Mouse (Mus musculus): ENCODE measurements around the gene Klhl21.

Klhl21 gene

GRCm38 (mm10) chr4:152008622-152009075 lies at the start of gene Klhl21:
TSS of gene Klhl21 (plus strand) at chr4:152008803.
- DNase-seq: peak; percentile 95 to 97

- peak in 1 of 2 experiments; percentile 30 for DNase-seq
These were observed 48.6 kb upstream of the Klhl21 start for GRCm38 (mm10) chr4:151959849-151960512.

GRCm38 (mm10) chr4:151960513-151960854 lies 48.1 kb upstream of the Klhl21 start:
- DNase-seq: no peak

DNA sequence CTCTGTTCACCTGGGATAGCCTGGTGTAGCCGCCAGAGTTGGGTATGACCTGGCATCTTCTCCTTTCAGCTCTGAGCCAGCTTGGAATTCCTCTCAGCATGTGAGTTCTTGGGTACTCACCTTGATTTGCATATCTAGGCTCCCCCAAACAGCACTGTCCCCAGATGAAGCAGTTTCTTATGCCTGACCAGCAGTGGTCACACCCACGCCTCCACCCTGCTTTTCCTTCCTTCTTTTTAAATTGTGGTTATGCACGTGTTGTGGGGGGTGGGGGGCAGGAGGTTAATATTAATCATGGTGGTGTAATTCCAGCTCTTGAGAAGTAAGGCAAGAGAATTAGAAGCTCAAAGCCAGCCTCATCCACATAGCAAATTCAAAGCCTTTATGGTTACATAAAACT lies 45.8 kb upstream of the Klhl21 start:
- DNase-seq: peak in 1 of 2 experiments; percentile 31

- DNase-seq: peak in 1 of 2 experiments; percentile 35
These were observed 40.2 kb upstream of the Klhl21 start for GRCm38 (mm10) chr4:151968204-151968921.

GRCm38 (mm10) chr4:151972221-151972967 lies 36.2 kb upstream of the Klhl21 start:
- DNase-seq: peak in 1 of 2 experiments; percentile 37

DNA sequence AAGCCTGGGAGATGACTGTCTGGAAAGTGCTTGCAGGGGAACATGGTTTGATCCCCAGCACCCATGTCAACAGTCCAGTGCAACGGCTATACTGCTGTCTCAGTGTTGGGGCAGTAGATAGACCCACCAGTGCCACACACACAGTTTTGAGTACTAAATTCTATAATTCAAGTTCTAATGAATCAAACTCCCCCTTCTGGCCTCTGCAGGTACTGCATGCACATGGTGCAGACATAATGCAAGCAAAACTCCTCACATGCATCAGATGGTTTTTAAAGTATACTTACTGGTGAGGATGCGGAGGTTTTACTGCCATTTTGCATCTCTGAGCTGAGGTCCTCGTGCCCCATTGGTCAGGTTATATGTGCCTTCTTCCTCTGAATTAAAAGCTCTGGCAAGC lies 33.2 kb upstream of the Klhl21 start:
- DNase-seq: peak; percentile 48 to 71

DNA sequence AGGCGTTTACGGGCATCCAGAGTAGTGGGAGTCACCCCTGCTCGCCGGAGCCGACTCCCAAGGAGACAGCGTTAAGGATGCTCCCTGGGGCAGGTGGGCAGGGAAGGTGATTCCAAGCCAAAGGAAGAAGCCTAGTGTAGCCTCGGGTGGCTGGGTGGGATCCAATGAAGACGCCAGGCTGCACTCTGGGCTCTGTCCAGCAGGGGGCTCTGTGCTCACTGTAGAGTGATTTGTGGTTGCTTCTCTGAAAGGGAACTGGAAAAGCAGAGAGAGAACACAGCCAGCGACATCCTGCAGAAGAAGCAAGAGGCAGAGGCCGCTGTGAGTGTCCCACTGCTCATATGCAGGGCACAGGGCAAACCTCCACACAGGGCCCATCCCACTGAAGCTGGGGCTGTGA lies 30.9 kb upstream of the Klhl21 start:
- peak; percentile 80 to 92 for DNase-seq

- peak in 1 of 2 experiments; percentile 37 for DNase-seq
These were observed 27.9 kb upstream of the Klhl21 start for GRCm38 (mm10) chr4:151980699-151981098.

DNA sequence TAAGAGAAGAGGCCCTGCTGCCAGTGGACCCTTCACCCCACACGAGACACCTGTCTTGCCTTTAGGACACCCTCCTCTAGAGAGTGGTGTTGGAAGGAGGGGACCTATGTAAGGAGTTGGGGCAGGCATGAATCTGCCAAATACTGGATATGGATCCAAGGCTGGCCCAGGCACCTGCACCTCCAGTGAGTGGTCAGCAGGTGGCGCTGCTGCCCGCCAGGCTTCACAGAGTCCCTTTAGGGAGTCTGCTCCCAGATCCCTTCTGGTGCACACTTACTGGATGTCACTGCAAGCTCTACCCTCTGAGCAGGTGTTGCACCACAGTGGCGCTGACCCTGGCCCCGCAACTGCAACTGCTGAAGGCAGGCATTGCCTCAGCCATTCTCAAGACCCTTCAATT lies 27.2 kb upstream of the Klhl21 start:
- DNase-seq: peak; percentile 75 to 80

DNA sequence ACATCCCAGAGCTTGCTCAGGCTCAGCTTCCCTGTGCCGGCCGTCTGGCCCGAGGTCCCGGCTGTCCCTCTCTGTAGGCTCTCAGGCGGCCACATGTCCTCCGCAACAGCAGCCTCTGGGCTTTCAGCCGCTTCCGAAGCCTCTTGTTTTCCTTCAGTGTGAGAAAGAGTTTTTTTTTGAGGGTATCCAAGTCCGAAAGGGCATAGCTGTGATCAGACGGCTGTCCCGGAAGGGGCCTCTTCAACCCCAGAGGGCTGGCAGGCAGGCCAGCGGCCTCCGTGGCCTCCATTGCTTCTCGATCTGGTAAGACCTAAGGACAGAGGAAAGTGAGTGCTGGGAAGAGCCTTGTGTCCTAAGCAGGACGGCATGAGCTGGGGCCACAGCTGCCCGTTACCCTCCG lies 25.6 kb upstream of the Klhl21 start:
- DNase-seq: no peak

- peak in 1 of 2 experiments; percentile 62 for DNase-seq
These were observed 25.0 kb upstream of the Klhl21 start for GRCm38 (mm10) chr4:151983560-151983959.

DNA sequence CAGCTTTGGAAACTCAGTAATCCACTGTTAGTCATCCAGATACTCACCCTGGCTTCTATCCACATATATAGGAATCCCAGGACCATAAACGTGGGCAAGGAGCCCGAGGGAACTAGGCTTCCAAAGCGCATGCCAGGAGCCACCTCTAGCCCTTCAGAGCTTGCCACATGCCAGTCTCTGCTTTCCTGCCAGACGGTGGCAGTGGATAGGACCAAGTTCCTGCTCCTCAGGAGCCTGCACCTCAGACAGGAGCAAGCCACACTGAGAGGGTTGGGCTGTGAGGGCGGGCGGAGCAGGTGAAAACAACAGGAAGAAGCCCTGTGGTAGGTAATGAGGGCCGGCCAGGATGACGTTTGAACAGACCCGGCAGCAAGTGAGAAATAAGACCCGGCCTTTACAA lies 22.7 kb upstream of the Klhl21 start:
- peak; percentile 33 to 75 for DNase-seq

- DNase-seq: no peak
These were observed 22.0 kb upstream of the Klhl21 start for GRCm38 (mm10) chr4:151986650-151987049.

DNA sequence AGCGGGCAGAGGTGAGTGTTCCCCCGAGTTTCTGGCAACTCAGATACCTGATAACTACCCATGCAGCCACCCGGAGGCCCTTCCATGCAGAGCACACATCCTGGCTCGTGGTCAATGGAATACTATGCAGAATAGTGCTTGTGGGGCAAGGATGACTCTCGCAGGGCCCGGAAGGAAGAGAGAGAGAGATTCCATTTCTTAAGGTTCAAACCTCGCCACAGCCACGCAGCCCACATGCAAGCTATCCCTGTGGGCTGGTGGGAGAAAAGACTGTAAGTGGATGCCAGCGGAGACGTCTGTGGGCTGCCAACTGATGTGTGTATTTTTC lies 20.6 kb upstream of the Klhl21 start:
- peak in 1 of 2 experiments; percentile 29 for DNase-seq

DNA sequence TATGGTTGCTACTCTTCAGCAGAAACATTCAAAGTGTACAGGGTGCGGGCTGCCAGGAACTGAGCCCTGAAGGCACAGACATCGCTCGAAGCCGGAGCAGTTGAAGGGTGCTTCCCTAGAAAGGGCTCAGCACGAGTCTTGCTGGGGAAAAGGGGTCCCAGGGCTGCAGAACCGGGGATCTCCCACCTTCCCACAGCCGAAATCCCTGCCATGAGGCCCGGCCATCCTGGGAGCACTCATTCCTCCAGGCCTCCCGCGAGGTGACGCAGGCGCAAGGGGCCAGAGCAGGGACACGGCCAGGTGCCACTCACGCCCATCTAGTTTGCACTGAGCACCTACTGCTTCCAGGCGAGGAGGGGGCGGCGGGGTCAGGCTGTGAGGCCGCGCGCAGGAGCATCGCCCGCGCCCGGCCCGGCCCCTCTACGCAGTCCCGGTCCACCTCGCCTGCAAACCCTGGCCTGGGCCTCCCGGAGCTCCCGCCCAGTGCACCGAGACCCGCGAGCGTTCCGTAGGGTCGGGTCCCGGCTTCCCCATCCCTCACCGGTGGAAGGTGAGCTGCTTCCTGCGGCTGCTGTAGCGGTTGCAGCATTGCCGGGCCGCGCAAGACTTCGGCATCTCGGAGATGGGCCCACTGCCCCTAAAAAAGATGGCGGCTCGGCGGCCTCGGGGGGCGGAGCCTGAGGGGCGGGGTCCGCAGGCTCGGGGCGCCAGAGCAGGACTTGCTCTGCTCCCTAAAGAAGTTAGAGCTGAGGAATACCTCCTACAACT lies 20.1 kb upstream of the Klhl21 start, which contains the start of gene Thap3:
Thap3 (minus strand) TSS at position 656 of the 768 bp plus-strand sequence.
- peak; percentile 86 to 89 for DNase-seq

- DNase-seq: no peak
These were observed 19.5 kb upstream of the Klhl21 start for GRCm38 (mm10) chr4:151989110-151989488.

GRCm38 (mm10) chr4:151992091-151992490 lies 16.5 kb upstream of the Klhl21 start:
- no peak for DNase-seq

DNA sequence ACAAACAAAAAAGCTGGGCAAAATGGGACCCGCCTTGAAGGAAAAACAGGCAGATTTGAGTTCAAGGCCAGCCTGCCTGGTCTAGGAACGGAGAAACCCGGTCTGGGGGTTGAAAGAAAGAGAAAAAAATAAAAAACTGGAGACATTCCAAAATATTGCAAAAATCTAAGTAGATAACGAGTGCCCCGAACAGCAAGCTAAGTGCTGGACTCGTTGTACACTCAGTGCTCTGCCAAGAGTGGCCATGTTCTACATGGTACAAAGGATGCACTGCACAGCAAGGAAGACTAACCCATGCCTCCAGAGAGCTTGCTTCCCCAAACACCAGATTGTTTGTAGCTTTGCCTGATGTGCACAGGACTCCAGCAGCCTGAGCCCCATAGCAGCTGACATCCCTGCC lies 15.6 kb upstream of the Klhl21 start:
- DNase-seq: no peak

DNA sequence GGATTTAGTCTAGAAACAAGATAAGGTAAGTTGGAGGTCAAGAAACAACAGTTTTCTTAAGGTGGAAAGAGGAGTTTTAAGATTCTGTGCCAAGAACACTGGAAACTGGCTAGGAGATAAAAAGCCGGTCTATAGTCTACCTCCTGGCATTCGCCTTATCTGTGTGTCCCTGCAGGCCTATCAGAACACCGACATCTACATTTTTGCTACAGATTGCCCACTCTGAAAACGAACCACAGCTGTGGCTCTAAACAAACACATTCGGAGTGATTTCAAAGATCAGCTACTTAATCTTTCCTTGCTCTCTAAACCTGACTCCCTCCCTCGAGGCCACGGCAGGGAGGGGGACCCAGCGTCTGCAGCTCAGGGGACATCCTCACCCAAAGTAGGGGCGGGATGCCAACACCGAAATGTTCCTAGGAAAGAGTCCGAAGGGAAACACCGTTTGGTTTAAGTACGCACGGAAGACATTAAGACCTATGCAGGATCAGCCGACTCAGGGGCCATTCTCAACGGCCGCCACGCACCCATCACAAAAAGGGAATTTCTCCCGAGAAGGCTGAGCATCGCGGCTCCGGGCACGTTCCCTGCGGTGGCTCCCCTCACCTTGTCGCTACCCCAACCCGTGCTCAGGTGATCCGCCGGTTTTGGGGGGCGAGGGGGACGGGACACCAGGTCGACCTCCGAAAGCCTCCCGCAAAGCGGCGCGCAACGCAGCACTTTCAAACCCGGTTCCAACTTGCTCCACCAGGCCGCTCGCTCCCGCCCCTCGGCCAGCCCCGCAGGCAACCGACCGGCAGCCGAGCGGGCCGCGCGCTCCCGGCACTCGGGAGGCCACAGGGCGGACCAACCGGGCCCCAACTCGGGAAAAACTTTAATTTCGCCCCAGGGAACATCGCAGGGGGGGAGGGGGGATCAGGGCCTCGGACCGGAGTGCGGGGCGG lies 14.1 kb upstream of the Klhl21 start:
- DNase-seq: peak; percentile 42 to 74

DNA sequence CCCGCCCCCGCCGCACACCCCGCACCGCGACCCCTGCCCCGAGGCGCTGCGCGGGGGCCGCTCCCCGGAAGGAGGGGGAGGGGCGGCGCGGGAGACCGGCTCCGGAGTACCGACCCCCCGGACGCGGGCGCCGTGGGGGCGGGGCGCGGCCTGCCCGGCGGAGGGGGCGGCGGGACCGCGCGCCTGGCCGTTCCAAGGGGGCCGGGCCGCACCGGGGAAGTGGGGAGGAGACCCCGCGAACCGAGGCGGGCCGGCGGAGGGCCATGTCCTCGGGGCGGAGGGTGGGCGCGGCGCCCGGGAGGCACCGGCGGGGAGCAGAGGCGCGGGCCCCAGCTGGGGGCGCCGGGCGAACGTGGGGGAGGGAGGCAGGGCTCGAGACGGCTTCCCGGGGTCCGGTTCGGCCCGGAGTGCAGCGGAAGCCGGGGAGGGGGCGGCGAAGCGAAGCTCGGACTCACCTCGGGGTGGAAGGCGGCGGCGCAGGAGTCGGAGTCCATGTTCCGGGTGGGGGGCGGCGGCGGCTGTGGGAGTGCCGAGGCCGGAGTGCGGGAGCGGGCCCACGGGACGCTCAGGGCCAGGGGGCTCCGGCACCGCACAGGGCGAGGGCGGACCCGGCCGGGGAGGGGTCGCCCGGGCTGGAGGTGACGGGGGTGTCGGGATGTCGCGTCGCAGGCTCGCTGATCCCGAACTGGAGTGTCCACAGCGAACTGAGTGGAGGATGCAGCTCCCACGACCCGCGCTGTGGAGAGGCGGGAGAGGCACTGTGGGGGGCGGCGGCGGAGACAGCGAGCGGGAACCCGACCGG lies 13.0 kb upstream of the Klhl21 start:
- peak; percentile 38 to 67 for DNase-seq
